Mouse (Mus musculus): ENCODE measurements around the gene Kcnab2. TPM values are rescaled to one million over a fixed set of nuclear protein-coding genes. Genes with fewer than 3 reads are reported as not detected.

The Kcnab2 gene
- total RNA-seq, 2 experiments from 2014 or later = 8.1 to 12.0 TPM

- no peak for DNase-seq
These were observed 85.5 kb downstream of the Kcnab2 start for GRCm38 (mm10) chr4:152392192-152392591.

GRCm38 (mm10) chr4:152385644-152386043 is 92.0 kb downstream of the Kcnab2 start:
- DNase-seq = peak; percentile 56

GRCm38 (mm10) chr4:152382528-152383252 is 95.0 kb downstream of the Kcnab2 start:
- no peak for DNase-seq

GRCm38 (mm10) chr4:152365228-152365627 is 112.4 kb downstream of the Kcnab2 start:
- no peak for DNase-seq

GRCm38 (mm10) chr4:152362180-152362579 is 115.5 kb downstream of the Kcnab2 start:
- no peak for DNase-seq

GRCm38 (mm10) chr4:152360855-152361254 is 116.8 kb downstream of the Kcnab2 start:
- DNase-seq = no peak

- DNase-seq = no peak
These were observed 118.0 kb downstream of the Kcnab2 start for GRCm38 (mm10) chr4:152359700-152360099.

- DNase-seq = no peak
These were observed 122.0 kb downstream of the Kcnab2 start for GRCm38 (mm10) chr4:152355672-152356071.

- no peak for DNase-seq
These were observed 123.6 kb downstream of the Kcnab2 start for GRCm38 (mm10) chr4:152353886-152354637.

GRCm38 (mm10) chr4:152351422-152352305 is 126.0 kb downstream of the Kcnab2 start:
- no peak for DNase-seq

GRCm38 (mm10) chr4:152350722-152351421 is 126.8 kb downstream of the Kcnab2 start:
- no peak for DNase-seq

GRCm38 (mm10) chr4:152349837-152350381 is 127.8 kb downstream of the Kcnab2 start:
- DNase-seq = no peak

- peak; percentile 73 for DNase-seq
These were observed 132.4 kb downstream of the Kcnab2 start for GRCm38 (mm10) chr4:152345120-152345889.

GRCm38 (mm10) chr4:152344651-152345050 is 133.0 kb downstream of the Kcnab2 start:
- no peak for DNase-seq

- DNase-seq = peak; percentile 48
These were observed 134.4 kb downstream of the Kcnab2 start for GRCm38 (mm10) chr4:152343296-152343695.

Other genes with a start within 250 kb of the Kcnab2 start
- 10 to 100 TPM; 11.2 to 11.8 TPM for gene Gpr153, start 203.6 kb downstream of the Kcnab2 start, total RNA-seq (2021)
- gene Hes3, start 186.2 kb downstream of the Kcnab2 start, total RNA-seq (2021) = not detected
- 10 to 100 TPM; 30.4 to 31.6 TPM for gene Icmt, start 180.6 kb downstream of the Kcnab2 start, total RNA-seq (2021)
- under 1 TPM in 1 of 2 experiments, not detected in 1; 0.70 TPM for gene Rnf207, start 158.9 kb downstream of the Kcnab2 start, total RNA-seq (2021)
- gene Rpl22, start 152.1 kb downstream of the Kcnab2 start, total RNA-seq (2021) = 100 to 1,000 TPM; 484 to 487 TPM
- gene Chd5, start 139.2 kb downstream of the Kcnab2 start, total RNA-seq (2021) = 1 to 10 TPM; 8.8 TPM
- gene Nphp4, start 1.2 kb downstream of the Kcnab2 start, total RNA-seq (2021) = 1 to 10 TPM; 3.0 to 4.3 TPM

Data from adrenal gland, postnatal 10 days (tissue).